Mouse (Mus musculus): ENCODE measurements around the gene Mia3.

DNA sequence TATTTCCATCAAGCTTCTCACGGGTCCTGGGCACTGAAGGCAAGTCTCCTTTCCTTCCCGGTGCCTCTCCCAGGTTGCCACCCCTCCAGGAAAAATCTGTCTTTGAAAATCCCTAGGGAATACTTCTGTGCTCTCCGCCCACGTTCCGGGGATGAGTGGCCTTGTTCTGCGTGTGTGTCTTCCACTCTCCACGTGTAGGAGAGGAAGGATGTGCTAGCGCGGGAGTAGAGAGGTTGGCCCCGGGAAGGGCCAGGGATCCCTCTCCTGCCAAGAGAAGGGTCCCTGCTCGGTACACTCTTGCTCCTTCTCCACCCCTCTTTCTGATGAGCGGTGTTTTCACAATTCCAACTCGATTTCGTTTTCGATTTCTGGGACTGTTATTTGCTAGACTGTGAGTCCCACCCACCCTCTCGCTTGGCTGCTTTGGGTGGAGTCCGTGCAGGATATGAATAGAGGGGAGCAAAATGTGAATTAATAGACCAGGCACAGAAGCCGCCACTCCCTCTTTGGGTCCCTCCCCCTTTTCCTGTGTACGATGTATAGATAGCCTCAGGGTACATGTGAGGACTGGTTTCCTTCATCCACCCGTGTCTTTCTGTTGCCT is 71.4 kb downstream of the Mia3 start:
- no peak for TF ChIP-seq POLR2A (IDR thresholded peaks at IDR 0.05; ENCODE audit: borderline replicate concordance, extremely low read depth, insufficient read depth, insufficient read length, poor library complexity, severe bottlenecking)
- no peak for TF ChIP-seq CTCF (IDR thresholded peaks at IDR 0.05; ENCODE audit: borderline replicate concordance, extremely low read depth, insufficient read depth, insufficient read length)
